Mouse (Mus musculus): ENCODE measurements around the gene Aanat. TPM values are rescaled to one million over a fixed set of nuclear protein-coding genes. Genes with fewer than 3 reads are reported as not detected.

Aanat gene
- not detected in 2 replicates for total RNA-seq (2015; ENCODE audit: low replicate concordance)
- not detected in 2 replicates for total RNA-seq (2017; ENCODE audit: low replicate concordance)

- ATAC-seq (replicated peaks; ENCODE audit: low FRiP score, poor library complexity, severe bottlenecking) = no peak
These were observed at the start of gene Aanat for GRCm38 (mm10) chr11:116586310-116586709. Aanat (plus strand) TSS chr11:116586432.

GRCm38 (mm10) chr11:116536685-116537084 is 49.5 kb upstream of the Aanat start:
- 0 out of 2 replicates have a peak, but pooled peaks have one; percentile 7 for ATAC-seq (replicated peaks; ENCODE audit: low FRiP score, poor library complexity, severe bottlenecking)

GRCm38 (mm10) chr11:116537388-116537787 is 48.8 kb upstream of the Aanat start:
- no peak for ATAC-seq (replicated peaks; ENCODE audit: low FRiP score, poor library complexity, severe bottlenecking)

GRCm38 (mm10) chr11:116538142-116538735 is 48.0 kb upstream of the Aanat start:
- peak; percentile 9 for ATAC-seq (replicated peaks; ENCODE audit: low FRiP score, poor library complexity, severe bottlenecking)

- ATAC-seq (replicated peaks; ENCODE audit: low FRiP score, poor library complexity, severe bottlenecking) = no peak
These were observed 45.0 kb upstream of the Aanat start for GRCm38 (mm10) chr11:116541183-116541582.

- peak; percentile 33; the same call in 1 of the 2 replicates for ATAC-seq (replicated peaks; ENCODE audit: low FRiP score, poor library complexity, severe bottlenecking)
These were observed 43.1 kb upstream of the Aanat start for GRCm38 (mm10) chr11:116543110-116543509.

GRCm38 (mm10) chr11:116547296-116548060 is 38.8 kb upstream of the Aanat start:
- ATAC-seq (replicated peaks; ENCODE audit: low FRiP score, poor library complexity, severe bottlenecking) = no peak

GRCm38 (mm10) chr11:116548780-116549179 is 37.5 kb upstream of the Aanat start:
- ATAC-seq (replicated peaks; ENCODE audit: low FRiP score, poor library complexity, severe bottlenecking) = no peak

- peak; percentile 72 for ATAC-seq (replicated peaks; ENCODE audit: low FRiP score, poor library complexity, severe bottlenecking)
These were observed 36.8 kb upstream of the Aanat start for GRCm38 (mm10) chr11:116549273-116550038.

GRCm38 (mm10) chr11:116550748-116551147 is 35.5 kb upstream of the Aanat start:
- no peak for ATAC-seq (replicated peaks; ENCODE audit: low FRiP score, poor library complexity, severe bottlenecking)

GRCm38 (mm10) chr11:116552194-116552593 is 34.0 kb upstream of the Aanat start:
- ATAC-seq (replicated peaks; ENCODE audit: low FRiP score, poor library complexity, severe bottlenecking) = no peak

GRCm38 (mm10) chr11:116554171-116554878 is 31.9 kb upstream of the Aanat start:
- 0 out of 2 replicates have a peak, but pooled peaks have one; percentile 24 for ATAC-seq (replicated peaks; ENCODE audit: low FRiP score, poor library complexity, severe bottlenecking)

- no peak for ATAC-seq (replicated peaks; ENCODE audit: low FRiP score, poor library complexity, severe bottlenecking)
These were observed 30.7 kb upstream of the Aanat start for GRCm38 (mm10) chr11:116555572-116555971.

GRCm38 (mm10) chr11:116556308-116556707 is 29.9 kb upstream of the Aanat start:
- no peak for ATAC-seq (replicated peaks; ENCODE audit: low FRiP score, poor library complexity, severe bottlenecking)

GRCm38 (mm10) chr11:116565283-116566041 is 20.8 kb upstream of the Aanat start:
- ATAC-seq (replicated peaks; ENCODE audit: low FRiP score, poor library complexity, severe bottlenecking) = no peak

GRCm38 (mm10) chr11:116567531-116567930 is 18.7 kb upstream of the Aanat start:
- no peak for ATAC-seq (replicated peaks; ENCODE audit: low FRiP score, poor library complexity, severe bottlenecking)

GRCm38 (mm10) chr11:116570821-116571220 is 15.4 kb upstream of the Aanat start:
- no peak for ATAC-seq (replicated peaks; ENCODE audit: low FRiP score, poor library complexity, severe bottlenecking)

- peak; percentile 57 for ATAC-seq (replicated peaks; ENCODE audit: low FRiP score, poor library complexity, severe bottlenecking)
These were observed 14.2 kb upstream of the Aanat start for GRCm38 (mm10) chr11:116571767-116572679.
